24 mouse cellular contexts compared by ENCODE assay signal in genomic region chr19:29406042-29407017, GRCm38 (mm10). TPM values are rescaled to one million over a fixed set of nuclear protein-coding genes. Genes with fewer than 3 reads are reported as not detected.
DNase-seq lines count a peak whose midpoint lies in the region; ATAC-seq and TF ChIP-seq lines count a peak whose summit lies in the region.
"Had no signal": no experiment of that assay in that cellular context is flagged by ENCODE, and none has a peak within 500 bp of the region (broad histone marks: within the 10 kb centered on the region; RNA-seq: fewer than 3 reads in every experiment).

No protein-coding gene starts in this region.

- ATAC-seq in embryonic facial prominence, embryonic 11.5 days (replicated peaks; ENCODE audit: insufficient number of reproducible peaks, low FRiP score, low TSS enrichment, low read depth) = peak; percentile 62
- ATAC-seq in embryonic facial prominence, embryonic 15.5 days (ENCODE audit: insufficient number of reproducible peaks, low FRiP score, low TSS enrichment, low read depth) = peak; percentile 52; the same call in 1 of the 2 replicates
- ATAC-seq in limb, embryonic 13.5 days (ENCODE audit: low FRiP score, low read depth) = no peak; the same call in 1 of the 2 replicates
- ATAC-seq: forebrain, embryonic 13.5 days; forebrain, postnatal 0 days; intestine, embryonic 16.5 days had no signal

- H3K4me2 ChIP-seq in embryonic facial prominence, embryonic 11.5 days (ENCODE audit: low read depth, low read length) = peak overlapping the region; percentile 19; the same call in 1 of the 2 replicates
- peak overlapping the region; percentile 4; the same call in 1 of the 2 replicates for H3K4me2 ChIP-seq in embryonic facial prominence, embryonic 15.5 days (replicated peaks)
- peak overlapping the region; percentile 30 for H3K4me2 ChIP-seq in limb, embryonic 13.5 days (replicated peaks)
- H3K4me2 ChIP-seq: forebrain, embryonic 13.5 days; hindbrain, embryonic 14.5 days had no signal

- H3K4me3 ChIP-seq in embryonic facial prominence, embryonic 11.5 days (ENCODE audit: low read depth, low read length) = no peak overlapping the region
- no peak overlapping the region for H3K4me3 ChIP-seq in embryonic facial prominence, embryonic 15.5 days (replicated peaks)
- no peak overlapping the region for H3K4me3 ChIP-seq in limb, embryonic 13.5 days
- H3K4me3 ChIP-seq in thymus, adult 2 months (ENCODE audit: control insufficient read depth, insufficient read depth, low read length) = no peak overlapping the region
- H3K4me3 ChIP-seq: forebrain, embryonic 13.5 days; heart, embryonic 10.5 days had no signal

- TF ChIP-seq CTCF in thymus, adult 2 months (IDR thresholded peaks at IDR 0.05; ENCODE audit: borderline replicate concordance, control insufficient read depth, extremely low read depth, insufficient read depth, low read length, poor library complexity) = no peak

- WGBS in embryonic facial prominence, embryonic 11.5 days = 42% methylated on average over 18 of the region's 18 CpGs
- WGBS in embryonic facial prominence, embryonic 15.5 days = 41% methylated on average over 18 of the region's 18 CpGs
- 34% methylated on average over 18 of the region's 18 CpGs for WGBS in limb, embryonic 13.5 days
- 95% methylated on average over 18 of the region's 18 CpGs for WGBS in thymus, adult 2 months

- no peaks in the 10 kb centered on the region for H3K9me3 ChIP-seq in embryonic facial prominence, embryonic 11.5 days (replicated peaks; ENCODE audit: control insufficient read depth, low read length)
- H3K9me3 ChIP-seq in embryonic facial prominence, embryonic 15.5 days (replicated peaks) = no peaks in the 10 kb centered on the region
- H3K9me3 ChIP-seq in limb, embryonic 13.5 days = no peaks in the 10 kb centered on the region
- H3K9me3 ChIP-seq: forebrain, embryonic 13.5 days; heart, embryonic 10.5 days had no signal

- DNase-seq in heart, adult 11 months = peak; percentile 83
- no peak for DNase-seq in heart, postnatal 10 days
- DNase-seq in embryonic facial prominence, embryonic 11.5 days (ENCODE audit: low spot score) = peak; percentile 60
- no peak for DNase-seq in thymus, postnatal 4 days
- DNase-seq in thymus, adult 2 months = no peak
- no peak for DNase-seq in urinary bladder, postnatal 25 days (ENCODE audit: low spot score)
- DNase-seq: adrenal gland, adult 2 months; adrenal gland, postnatal 25 days; cerebellum, adult 18-20 months; cerebellum, adult 9-11 months; cerebellum, postnatal 36 days; forebrain, postnatal 0 days; gastrocnemius, postnatal 36 days; heart, adult 18-20 months; heart, postnatal 14 days had no signal

- TF ChIP-seq POLR2A in thymus, adult 2 months (IDR thresholded peaks at IDR 0.05; ENCODE audit: control insufficient read depth, extremely low read depth, insufficient read depth, low read length, poor library complexity) = no peak

- peaks cover 6% of the 10 kb centered on the region for H3K4me1 ChIP-seq in embryonic facial prominence, embryonic 11.5 days (ENCODE audit: control insufficient read depth, insufficient read depth, low read length)
- H3K4me1 ChIP-seq in embryonic facial prominence, embryonic 15.5 days = 0 out of 2 replicates have a peak, but pooled peaks cover 21% of the 10 kb centered on the region
- peaks cover 24% of the 10 kb centered on the region for H3K4me1 ChIP-seq in limb, embryonic 13.5 days
- H3K4me1 ChIP-seq in thymus, adult 2 months (replicated peaks; ENCODE audit: control insufficient read depth, insufficient read depth, low read length) = no peaks in the 10 kb centered on the region
- H3K4me1 ChIP-seq: forebrain, embryonic 13.5 days had no signal

- no peaks in the 10 kb centered on the region for H3K27me3 ChIP-seq in embryonic facial prominence, embryonic 11.5 days (ENCODE audit: control insufficient read depth, insufficient read depth, low read length)
- no peaks in the 10 kb centered on the region for H3K27me3 ChIP-seq in embryonic facial prominence, embryonic 15.5 days
- no peaks in the 10 kb centered on the region for H3K27me3 ChIP-seq in limb, embryonic 13.5 days
- no peaks in the 10 kb centered on the region for H3K27me3 ChIP-seq in thymus, adult 2 months (ENCODE audit: control insufficient read depth, insufficient read depth, low read length)
- H3K27me3 ChIP-seq: forebrain, embryonic 13.5 days had no signal

- H3K36me3 ChIP-seq in embryonic facial prominence, embryonic 11.5 days (replicated peaks; ENCODE audit: control insufficient read depth, insufficient read depth, low read depth, low read length) = no peaks in the 10 kb centered on the region
- no peaks in the 10 kb centered on the region for H3K36me3 ChIP-seq in embryonic facial prominence, embryonic 15.5 days
- no peaks in the 10 kb centered on the region for H3K36me3 ChIP-seq in limb, embryonic 13.5 days
- no peaks in the 10 kb centered on the region for H3K36me3 ChIP-seq in thymus, adult 2 months (ENCODE audit: control insufficient read depth, insufficient read depth, low read length)
- H3K36me3 ChIP-seq: heart, embryonic 10.5 days had no signal

- intact Hi-C loops in heart, postnatal 10 days (cut with DNase I) = no loop called here

- no peak overlapping the region for H3K9ac ChIP-seq in embryonic facial prominence, embryonic 11.5 days (replicated peaks; ENCODE audit: low read length)
- H3K9ac ChIP-seq in embryonic facial prominence, embryonic 15.5 days = no peak overlapping the region
- H3K9ac ChIP-seq in limb, embryonic 13.5 days = no peak overlapping the region
- H3K9ac ChIP-seq: forebrain, embryonic 13.5 days; forebrain, postnatal 0 days; hindbrain, embryonic 14.5 days had no signal

- H3K27ac ChIP-seq in embryonic facial prominence, embryonic 11.5 days (replicated peaks; ENCODE audit: low read depth, low read length) = peak overlapping the region; percentile 22
- H3K27ac ChIP-seq in embryonic facial prominence, embryonic 15.5 days (replicated peaks) = 0 out of 2 replicates have a peak overlapping the region, but pooled peaks have one; percentile 19
- H3K27ac ChIP-seq in limb, embryonic 13.5 days = no peak overlapping the region
- no peak overlapping the region for H3K27ac ChIP-seq in thymus, adult 2 months (ENCODE audit: control insufficient read depth, insufficient read depth, low read length)
- H3K27ac ChIP-seq: forebrain, embryonic 13.5 days; heart, embryonic 10.5 days; hindbrain, embryonic 14.5 days had no signal

RNA-seq across cellular contexts. Expression of gene Pdcd1lg2, which starts 4.4 kb away (rescaled TPM):
- total RNA-seq in heart, postnatal 10 days (2021) = not detected
- 0.13 TPM in 1 of 2 replicates, not detected in the other for polyA plus RNA-seq in embryonic facial prominence, embryonic 11.5 days (2014; fragmentation: Nextera tagmentation; extraction: Ambion mirVana)
- not detected in 2 replicates for polyA plus RNA-seq in embryonic facial prominence, embryonic 15.5 days (2015; fragmentation: Nextera tagmentation; extraction: Ambion mirVana)
- polyA plus RNA-seq in limb, embryonic 13.5 days (2015; fragmentation: Nextera tagmentation; extraction: Ambion mirVana) = not detected in 2 replicates
- 4.0 and 4.7 TPM in 2 replicates for polyA plus RNA-seq in thymus, adult 2 months (2012; rRNA removed)
- total RNA-seq: adrenal gland, adult 2 months; adrenal gland, postnatal 25 days; ES-E14; gastrocnemius, adult 18-20 months; gastrocnemius, postnatal 36 days; heart, postnatal 14 days had no signal
- polyA plus RNA-seq: adrenal gland, adult 2 months; forebrain, embryonic 13.5 days; forebrain, postnatal 0 days; heart, embryonic 10.5 days; heart, embryonic 14.5 days had no signal

RNA-seq across cellular contexts. Expression of gene Cd274, which starts 39.1 kb away (rescaled TPM):
- total RNA-seq in heart, postnatal 10 days (2021) = 1 to 10 TPM; 1.7 to 2.0 TPM
- polyA plus RNA-seq in embryonic facial prominence, embryonic 11.5 days (2014; fragmentation: Nextera tagmentation; extraction: Ambion mirVana) = 0.20 and 0.25 TPM in 2 replicates
- 0.71 and 0.72 TPM in 2 replicates for polyA plus RNA-seq in embryonic facial prominence, embryonic 15.5 days (2015; fragmentation: Nextera tagmentation; extraction: Ambion mirVana)
- 0.04 and 0.05 TPM in 2 replicates for polyA plus RNA-seq in limb, embryonic 13.5 days (2015; fragmentation: Nextera tagmentation; extraction: Ambion mirVana)
- 21.1 and 22.9 TPM in 2 replicates for polyA plus RNA-seq in thymus, adult 2 months (2012; rRNA removed)

RNA-seq across cellular contexts. Expression of gene Plgrkt, which starts 39.1 kb away (rescaled TPM):
- 10 to 100 TPM; 27.9 to 38.6 TPM for total RNA-seq in heart, postnatal 10 days (2021)
- polyA plus RNA-seq in embryonic facial prominence, embryonic 11.5 days (2014; fragmentation: Nextera tagmentation; extraction: Ambion mirVana) = 58.8 and 65.5 TPM in 2 replicates
- polyA plus RNA-seq in embryonic facial prominence, embryonic 15.5 days (2015; fragmentation: Nextera tagmentation; extraction: Ambion mirVana) = 79.0 and 83.9 TPM in 2 replicates
- polyA plus RNA-seq in limb, embryonic 13.5 days (2015; fragmentation: Nextera tagmentation; extraction: Ambion mirVana) = 58.1 and 58.2 TPM in 2 replicates
- 116 and 144 TPM in 2 replicates for polyA plus RNA-seq in thymus, adult 2 months (2012; rRNA removed)

Comparison
In these comparisons a context has a peak if more than half of its experiments do, and no peak if none do; other contexts are left out.
1. DNase-seq: peak in heart, adult 11 months (single experiment) and embryonic facial prominence, embryonic 11.5 days (single experiment); none in heart, postnatal 10 days (0 of 2), thymus, postnatal 4 days (single experiment), thymus, adult 2 months (single experiment) and urinary bladder, postnatal 25 days (single experiment).
2. H3K27ac ChIP-seq: peak in embryonic facial prominence, embryonic 11.5 days (single experiment) and embryonic facial prominence, embryonic 15.5 days (single experiment); none in limb, embryonic 13.5 days (single experiment) and thymus, adult 2 months (single experiment).
3. RNA of gene Cd274, which starts 39.1 kb away (polyA plus RNA-seq): 21.1 to 22.9 TPM in thymus, adult 2 months; 0.71 to 0.72 TPM in embryonic facial prominence, embryonic 15.5 days, 0.20 to 0.25 TPM in embryonic facial prominence, embryonic 11.5 days and 0.04 to 0.05 TPM in limb, embryonic 13.5 days; every median in the first group is over 10 times any median in the second.
4. Peak in every context shown above with its lines, with median percentiles within 50 percentile points of each other: H3K4me2 ChIP-seq.